Mouse (Mus musculus) olfactory bulb, adult 2 months (tissue): ENCODE measurements at regions not wholly inside any gene's neighbourhood (a gene's known extent, or its start where the extent isn't known, plus 50 kb on each side); places are given as distances from the start of the nearest gene placed in this dataset.

Source experiments
- CTCF ChIP-seq: fragments of 200-500 bp; IDR thresholded peaks from 2 replicates; pipeline ENCODE4 v1.5.1; 2012; ENCODE audit warnings: low read depth, mild to moderate bottlenecking, low read length, moderate library complexity; ENCODE audit not compliant: insufficient read depth
- POLR2A ChIP-seq: fragments of 200-500 bp; IDR thresholded peaks from 2 replicates; pipeline ENCODE4 v1.6.1; 2012; ENCODE audit warnings: mild to moderate bottlenecking, low read depth, low read length, moderate library complexity; ENCODE audit not compliant: insufficient read depth

GRCm38 (mm10) chr1:120831975-120832374 lies 229.8 kb downstream of the En1 start:
- TF ChIP-seq CTCF (no peak), POLR2A (no peak)
